Comparison of ENCODE assay signal across 9 mouse cellular contexts in the genomic region with DNA sequence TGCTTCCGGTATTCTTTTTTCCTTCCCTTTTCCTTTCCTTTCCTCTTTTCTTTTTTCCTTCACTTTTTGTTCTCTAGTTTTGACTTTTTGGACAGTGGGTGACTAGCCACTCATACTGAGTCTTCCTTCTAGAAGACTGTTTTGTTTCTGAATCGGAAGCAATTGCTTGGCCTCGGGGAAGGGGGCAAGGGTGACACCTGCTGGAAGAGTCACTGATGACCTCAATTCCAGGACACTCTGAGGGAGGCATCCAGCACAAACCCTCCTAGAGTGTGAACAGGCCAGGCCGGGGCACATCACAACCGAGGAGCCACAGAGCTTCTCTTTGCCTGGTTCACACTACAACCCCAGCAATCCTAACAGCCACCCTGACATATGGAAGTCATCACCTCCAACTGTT. TPM values are rescaled to one million over a fixed set of nuclear protein-coding genes. Genes with fewer than 3 reads are reported as not detected.
DNase-seq lines count a peak whose midpoint lies in the region; ATAC-seq and TF ChIP-seq lines count a peak whose summit lies in the region.
"Had no signal": no experiment of that assay in that cellular context is flagged by ENCODE, and none has a peak within 500 bp of the region (broad histone marks: within the 10 kb centered on the region; RNA-seq: fewer than 3 reads in every experiment).

No protein-coding gene starts in this region.

- no peaks in the 10 kb centered on the region for H3K27me3 ChIP-seq in forebrain, embryonic 14.5 days (replicated peaks; ENCODE audit: control insufficient read depth, insufficient read depth, low read length)
- H3K27me3 ChIP-seq in forebrain, embryonic 10.5 days (ENCODE audit: poor library complexity, severe bottlenecking): no peaks in the 10 kb centered on the region
- H3K27me3 ChIP-seq in midbrain, embryonic 14.5 days (ENCODE audit: control insufficient read depth, insufficient read depth, low read length): no peaks in the 10 kb centered on the region
- H3K27me3 ChIP-seq in midbrain, embryonic 16.5 days (ENCODE audit: control insufficient read depth, insufficient read depth, low read depth, low read length): no peaks in the 10 kb centered on the region

- 0 out of 2 replicates have a peak, but pooled peaks have one; percentile 33 for TF ChIP-seq CTCF in cortical plate, adult 2 months (IDR thresholded peaks at IDR 0.05; ENCODE audit: extremely low read depth, insufficient read depth, low read length)
- peak; percentile 80 for TF ChIP-seq CTCF in lung, adult 2 months (IDR thresholded peaks at IDR 0.05; ENCODE audit: insufficient read depth, low read length)

- DNase-seq in forebrain, embryonic 14.5 days (ENCODE audit: low spot score): peak; percentile 27
- DNase-seq in forebrain, embryonic 10.5 days (ENCODE audit: extremely low spot score, low spot score): no peak
- DNase-seq in midbrain, embryonic 14.5 days: peak; percentile 55
- peak; percentile 42 for DNase-seq in lung, adult 2 months
- DNase-seq in left cerebral cortex, adult 8-10 months (ENCODE audit: low spot score in 2 of 2): no peak
- no peak for DNase-seq in yolk sac, embryonic 10.5 days (ENCODE audit: low spot score)

- no peak overlapping the region for H3K4me3 ChIP-seq in forebrain, embryonic 14.5 days (ENCODE audit: low read depth, low read length)
- H3K4me3 ChIP-seq in forebrain, embryonic 10.5 days: no peak overlapping the region
- H3K4me3 ChIP-seq in midbrain, embryonic 14.5 days (replicated peaks; ENCODE audit: low read depth, low read length): no peak overlapping the region
- no peak overlapping the region for H3K4me3 ChIP-seq in midbrain, embryonic 16.5 days (ENCODE audit: low read depth, low read length)
- no peak overlapping the region for H3K4me3 ChIP-seq in cortical plate, adult 2 months (ENCODE audit: insufficient read depth, low read length)
- no peak overlapping the region for H3K4me3 ChIP-seq in lung, adult 2 months (replicated peaks; ENCODE audit: extremely low read depth, low read depth, low read length)
- H3K4me3 ChIP-seq: myocyte had no signal

- WGBS in forebrain, embryonic 14.5 days: 46% methylated on average over 5 of the region's 5 CpGs
- 47% methylated on average over 5 of the region's 5 CpGs for WGBS in forebrain, embryonic 10.5 days
- 51% methylated on average over 5 of the region's 5 CpGs for WGBS in midbrain, embryonic 14.5 days
- 44% methylated on average over 5 of the region's 5 CpGs for WGBS in midbrain, embryonic 16.5 days
- 41% methylated on average over 5 of the region's 5 CpGs for WGBS in lung, adult 2 months

- no peaks in the 10 kb centered on the region for H3K4me1 ChIP-seq in forebrain, embryonic 14.5 days (ENCODE audit: control insufficient read depth, insufficient read depth, low read length)
- peaks cover 11% of the 10 kb centered on the region for H3K4me1 ChIP-seq in forebrain, embryonic 10.5 days
- no peaks in the 10 kb centered on the region for H3K4me1 ChIP-seq in midbrain, embryonic 14.5 days (ENCODE audit: control insufficient read depth, insufficient read depth, low read length)
- no peaks in the 10 kb centered on the region for H3K4me1 ChIP-seq in midbrain, embryonic 16.5 days (ENCODE audit: control insufficient read depth, insufficient read depth, low read length)
- no peaks in the 10 kb centered on the region for H3K4me1 ChIP-seq in cortical plate, adult 2 months (ENCODE audit: control insufficient read depth, insufficient read depth, low read length)
- no peaks in the 10 kb centered on the region for H3K4me1 ChIP-seq in lung, adult 2 months (ENCODE audit: control insufficient read depth, insufficient read depth, low read length)

- no peak overlapping the region for H3K9ac ChIP-seq in forebrain, embryonic 14.5 days (ENCODE audit: low read length)
- no peak overlapping the region for H3K9ac ChIP-seq in midbrain, embryonic 14.5 days (replicated peaks; ENCODE audit: low read length)
- H3K9ac ChIP-seq in midbrain, embryonic 16.5 days (ENCODE audit: low read depth, low read length): no peak overlapping the region

- 0 out of 2 replicates have a peak, but pooled peaks cover 3% of the 10 kb centered on the region for H3K36me3 ChIP-seq in forebrain, embryonic 14.5 days (ENCODE audit: control insufficient read depth, insufficient read depth, low read length)
- peaks cover 17% of the 10 kb centered on the region; the same call in 1 of the 2 replicates for H3K36me3 ChIP-seq in forebrain, embryonic 10.5 days (replicated peaks)
- peaks cover 10% of the 10 kb centered on the region; the same call in 1 of the 2 replicates for H3K36me3 ChIP-seq in midbrain, embryonic 14.5 days (ENCODE audit: control insufficient read depth, insufficient read depth, low read length)
- H3K36me3 ChIP-seq in midbrain, embryonic 16.5 days (ENCODE audit: control insufficient read depth, insufficient read depth, low read length): peaks cover 6% of the 10 kb centered on the region; the same call in 1 of the 2 replicates

- no peak for TF ChIP-seq POLR2A in cortical plate, adult 2 months (IDR thresholded peaks at IDR 0.05; ENCODE audit: extremely low read depth, insufficient read depth, low read length)
- TF ChIP-seq POLR2A in lung, adult 2 months (IDR thresholded peaks at IDR 0.05; ENCODE audit: borderline replicate concordance, extremely low read depth, low read depth, low read length): no peak

- H3K9me3 ChIP-seq in forebrain, embryonic 14.5 days (replicated peaks; ENCODE audit: control insufficient read depth, low read length): no peaks in the 10 kb centered on the region
- no peaks in the 10 kb centered on the region for H3K9me3 ChIP-seq in forebrain, embryonic 10.5 days
- H3K9me3 ChIP-seq in midbrain, embryonic 14.5 days (ENCODE audit: control insufficient read depth, low read length): no peaks in the 10 kb centered on the region
- no peaks in the 10 kb centered on the region for H3K9me3 ChIP-seq in midbrain, embryonic 16.5 days (replicated peaks; ENCODE audit: control insufficient read depth, low read length, poor library complexity, severe bottlenecking)

- H3K4me2 ChIP-seq in forebrain, embryonic 14.5 days (ENCODE audit: low read length): no peak overlapping the region
- H3K4me2 ChIP-seq in midbrain, embryonic 14.5 days (ENCODE audit: low read length): no peak overlapping the region
- H3K4me2 ChIP-seq in midbrain, embryonic 16.5 days (ENCODE audit: low read length): no peak overlapping the region

- no peak overlapping the region for H3K27ac ChIP-seq in forebrain, embryonic 14.5 days (ENCODE audit: low read depth, low read length)
- no peak overlapping the region for H3K27ac ChIP-seq in forebrain, embryonic 10.5 days
- H3K27ac ChIP-seq in midbrain, embryonic 14.5 days (replicated peaks; ENCODE audit: low read depth, low read length): no peak overlapping the region
- no peak overlapping the region for H3K27ac ChIP-seq in midbrain, embryonic 16.5 days (ENCODE audit: low read length)
- no peak overlapping the region for H3K27ac ChIP-seq in cortical plate, adult 2 months (ENCODE audit: insufficient read depth, low read length)

- no peak for ATAC-seq in forebrain, embryonic 14.5 days
- no peak for ATAC-seq in midbrain, embryonic 14.5 days (ENCODE audit: low FRiP score, low TSS enrichment)
- no peak for ATAC-seq in midbrain, embryonic 16.5 days

RNA-seq across cellular contexts. Expression of gene Dnmbp, which starts 34.0 kb away (rescaled TPM):
- polyA plus RNA-seq in forebrain, embryonic 14.5 days (2014; fragmentation: Nextera tagmentation; extraction: Ambion mirVana): 7.2 and 7.6 TPM in 2 replicates
- 17.6 and 18.4 TPM in 2 replicates for polyA plus RNA-seq in forebrain, embryonic 10.5 days (2016; fragmentation: Nextera tagmentation; extraction: Ambion mirVana)
- 7.2 and 8.6 TPM in 2 replicates for polyA plus RNA-seq in midbrain, embryonic 14.5 days (2014; fragmentation: Nextera tagmentation; extraction: Ambion mirVana)
- 7.4 and 8.2 TPM in 2 replicates for polyA plus RNA-seq in midbrain, embryonic 16.5 days (2015; fragmentation: Nextera tagmentation; extraction: Ambion mirVana)
- 11.4 and 11.5 TPM in 2 replicates for polyA plus RNA-seq in cortical plate, adult 2 months (2012; rRNA removed)
- 17.1 and 18.6 TPM in 2 replicates for polyA plus RNA-seq in lung, adult 2 months (2012; rRNA removed)
- 10 to 100 TPM; 12.7 to 15.6 (median 14.8) TPM for total RNA-seq in left cerebral cortex, adult 8-10 months (2022)

Comparison
In these comparisons a context has a peak if more than half of its experiments do, and no peak if none do; other contexts are left out.
1. DNase-seq: peak in forebrain, embryonic 14.5 days (single experiment), midbrain, embryonic 14.5 days (single experiment) and lung, adult 2 months (single experiment); none in forebrain, embryonic 10.5 days (single experiment), left cerebral cortex, adult 8-10 months (0 of 2) and yolk sac, embryonic 10.5 days (single experiment).